Mouse (Mus musculus) gastrocnemius, postnatal 36 days (tissue): ENCODE data around the gene Brd3. TPM values are rescaled to one million over a fixed set of nuclear protein-coding genes. Genes with fewer than 3 reads are reported as not detected.
A peak's percentile ranks its signal among the peaks of the same experiment; 100 is the strongest.
"Not testable (repeated sequence)": the region's sequence is repeated elsewhere in the genome, so short reads cannot be mapped to it uniquely, and the experiment has no call there.

Experiments
- DNase-seq, 2 experiments: peaks; one replicate each; pipeline ENCODE4 v3.0.0; 2022
- intact Hi-C: fragments of 180-260 bp; cut with DNase I; formaldehyde crosslinking; loops from one replicate; pipeline ENCODE4 v1.15.1; 2025
- long read RNA-seq, 2 experiments: library from polyadenylated mRNA; stranded (forward); transcript quantifications; one replicate each; pipeline ENCODE4 v2.0.0; 2021
- total RNA-seq, 2 experiments: library from RNA; stranded (reverse); gene quantifications; 2 replicates each; pipeline ENCODE4 v1.2.3; 2021

Gene Brd3
- 10 to 100 TPM; 18.7 to 19.5 TPM for total RNA-seq
- long read RNA-seq, experiment 1, full-length matches to known transcripts, result 1 of 15 reads
- long read RNA-seq, experiment 1, partial matches to known transcripts, result 2 of 15 reads
- long read RNA-seq, experiment 1, other reads (novel, unspliced or antisense), result 12 of 15 reads
- long read RNA-seq, experiment 2, full-length matches to known transcripts, result 1 of 11 reads
- long read RNA-seq, experiment 2, partial matches to known transcripts, result 5 of 11 reads
- long read RNA-seq, experiment 2, other reads (novel, unspliced or antisense), result 5 of 11 reads

DNA sequence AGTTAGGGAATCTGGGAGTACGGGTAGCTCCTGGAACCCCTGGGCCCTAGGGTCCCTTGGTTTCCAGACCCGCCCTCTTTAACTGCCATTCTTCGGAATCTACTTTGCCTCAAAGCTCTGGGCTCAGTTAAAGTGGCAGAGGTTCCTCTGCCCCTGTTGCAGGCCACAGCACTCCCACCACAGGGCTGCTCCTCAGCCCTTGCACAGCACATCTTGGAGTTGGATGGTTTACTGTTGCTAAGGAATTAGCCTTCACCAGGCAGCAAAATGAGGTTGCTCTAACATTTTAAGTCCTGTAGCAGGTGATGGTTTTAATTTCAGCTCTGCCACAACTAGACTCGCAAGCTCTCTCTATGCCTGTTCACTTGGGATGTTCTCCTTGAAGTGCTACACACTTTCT lies at the start of gene Brd3:
Gene Brd3 (minus strand): TSS at position 101 of the 400 bp plus-strand sequence.
- intact Hi-C loops, result no loop called here
- no peak for DNase-seq

GRCm38 (mm10) chr2:27556921-27557320 lies 49.5 kb upstream of the Brd3 start:
- no peak for DNase-seq
- intact Hi-C loops, result no loop called here

- intact Hi-C loops, result loop anchor here (5.0 kb wide), 1 partner anchor 418 kb away; no protein-coding TSS in a partner anchor
- DNase-seq, result no peak
Observed at GRCm38 (mm10) chr2:27554308-27554707, 46.8 kb upstream of the Brd3 start.

DNA sequence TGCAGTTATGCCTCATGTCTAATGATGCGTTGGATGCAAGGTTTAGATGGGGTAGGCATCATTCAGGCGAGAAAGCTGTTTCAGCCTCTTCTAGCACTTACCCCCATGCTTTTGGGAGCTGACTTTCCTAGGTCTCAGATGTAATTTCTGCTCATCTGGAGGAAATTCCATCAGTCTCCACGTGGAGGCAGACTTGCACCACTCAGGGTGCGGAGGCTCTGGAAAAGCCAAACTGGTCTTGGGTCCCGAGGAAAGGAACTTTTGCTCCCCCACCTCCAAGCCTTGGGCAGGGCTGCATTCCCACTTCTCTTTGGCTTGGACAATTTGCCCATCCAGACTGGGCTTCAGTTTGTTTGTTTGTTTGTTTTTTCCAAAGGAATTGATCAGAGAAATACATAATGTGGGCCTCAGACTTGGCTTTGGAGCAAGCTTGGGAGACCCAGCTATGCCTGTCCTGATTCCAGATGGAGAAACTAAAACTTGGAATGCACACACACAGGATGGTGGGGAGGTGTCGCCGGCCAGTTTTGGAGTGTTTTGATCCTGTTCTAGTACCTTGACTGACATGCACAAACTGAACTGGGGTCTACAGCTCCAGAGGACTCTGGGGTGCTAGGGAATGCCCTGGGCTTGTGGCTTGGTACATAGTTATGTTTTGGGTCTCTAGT lies 45.3 kb upstream of the Brd3 start:
- peak; percentile 69 to 71 for DNase-seq
- intact Hi-C loops, result loop anchor here (1.0 to 5.0 kb wide), 2 partner anchors 213 to 420 kb away; no protein-coding TSS in a partner anchor

- intact Hi-C loops, result loop anchor here (10.0 kb wide), 1 partner anchor 336 kb away; the partner anchor contains the start of gene Col5a1
- no peak for DNase-seq
Observed at GRCm38 (mm10) chr2:27548664-27549369, 41.4 kb upstream of the Brd3 start.

GRCm38 (mm10) chr2:27547986-27548385 lies 40.5 kb upstream of the Brd3 start:
- intact Hi-C loops, result loop anchor here (10.0 kb wide), 1 partner anchor 337 kb away; the partner anchor contains the start of gene Col5a1

DNA sequence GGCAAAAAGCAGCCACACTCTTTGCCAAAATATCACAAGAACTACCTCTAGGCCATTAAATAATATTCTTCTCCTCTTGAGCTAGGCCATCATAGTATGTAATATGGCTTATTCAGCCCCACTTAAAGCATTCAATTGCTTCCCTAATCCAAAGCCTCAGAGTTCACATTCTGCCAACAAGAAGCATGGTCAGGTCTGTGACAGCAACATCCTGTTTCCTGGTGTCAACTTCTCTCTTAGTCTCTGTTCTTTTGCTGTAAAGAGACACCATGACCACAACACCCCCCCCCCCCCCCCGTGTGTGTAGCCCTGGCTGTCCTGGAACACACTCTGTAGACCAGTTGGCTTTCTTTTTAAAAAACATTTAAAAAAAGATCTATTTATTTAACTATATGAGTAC lies 39.9 kb upstream of the Brd3 start:
- intact Hi-C loops, result loop anchor here (10.0 kb wide), 1 partner anchor 337 kb away; the partner anchor contains the start of gene Col5a1
- DNase-seq, result no peak

More at GRCm38 (mm10) chr2:27547986-27548385, 40.5 kb upstream of the Brd3 start:
- DNase-seq, result no peak

- DNase-seq, result not testable (repeated sequence)
- intact Hi-C loops, result loop anchor here (10.0 kb wide), 1 partner anchor 339 kb away; the partner anchor contains the start of gene Col5a1
Observed at GRCm38 (mm10) chr2:27546041-27546440, 38.6 kb upstream of the Brd3 start.

DNA sequence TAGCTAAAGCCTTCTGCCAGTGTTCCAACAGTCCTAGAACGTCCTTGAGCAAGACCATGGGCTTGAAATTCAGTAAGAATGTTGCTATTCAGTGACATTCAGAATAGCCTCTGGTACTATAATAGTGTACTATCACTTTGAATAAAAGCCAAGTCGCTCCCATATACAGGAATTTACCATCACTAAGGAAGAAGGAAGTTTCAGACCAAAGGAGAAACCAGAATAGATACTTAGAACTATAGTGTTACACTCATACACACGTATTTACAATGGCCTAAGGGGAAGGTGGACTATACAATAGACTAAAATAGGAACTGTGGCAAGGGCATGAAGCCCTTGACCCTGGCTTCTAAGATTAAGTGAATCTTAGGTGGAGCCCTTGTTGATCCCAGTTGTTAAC lies 38.1 kb upstream of the Brd3 start:
- not testable (repeated sequence) for DNase-seq
- intact Hi-C loops, result loop anchor here (10.0 kb wide), 1 partner anchor 339 kb away; the partner anchor contains the start of gene Col5a1

DNA sequence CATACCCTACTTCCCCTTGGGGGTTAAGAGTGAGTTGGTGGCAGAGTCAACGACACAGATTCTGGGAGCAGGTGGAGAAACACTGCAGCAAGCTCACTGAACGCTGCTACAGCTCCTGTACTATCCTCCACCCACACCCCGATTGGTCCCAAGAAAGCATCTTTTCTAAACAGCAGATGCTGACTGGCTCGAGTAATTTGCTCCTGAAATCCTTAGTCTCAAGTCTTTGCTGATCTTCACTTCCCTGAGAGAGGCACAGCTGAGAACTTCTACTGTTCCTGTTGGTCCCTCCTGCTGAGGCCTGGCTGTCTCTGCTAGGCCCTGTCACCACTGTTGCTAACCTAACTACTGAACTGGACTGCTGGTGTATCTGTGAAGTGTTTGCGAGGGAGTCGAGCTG lies 37.2 kb upstream of the Brd3 start:
- intact Hi-C loops, result loop anchor here (10.0 kb wide), 1 partner anchor 340 kb away; the partner anchor contains the start of gene Col5a1

DNA sequence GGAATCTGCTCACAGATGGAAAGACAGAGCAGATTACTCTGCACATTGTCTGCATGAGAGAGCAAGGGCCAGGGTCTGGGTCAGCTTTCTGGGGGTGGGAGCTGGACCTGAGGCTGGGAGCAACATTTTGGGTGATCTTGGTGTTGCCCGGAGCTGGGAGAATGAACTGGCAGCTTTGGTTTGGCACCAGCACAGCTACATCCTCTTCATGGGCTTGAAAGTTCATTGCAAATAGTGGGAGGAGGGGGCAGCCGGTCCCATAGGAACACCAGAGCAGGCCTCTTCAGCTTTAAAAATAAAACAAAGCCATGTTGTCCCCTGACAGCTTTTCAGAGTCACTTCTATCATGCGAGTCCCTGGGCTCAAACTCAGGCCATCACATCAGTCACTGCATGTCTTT lies 33.8 kb upstream of the Brd3 start:
- no peak for DNase-seq
- intact Hi-C loops, result loop anchor here (10.0 kb wide), 1 partner anchor 344 kb away; the partner anchor contains the start of gene Col5a1

More for the DNA sequence above, 37.2 kb upstream of the Brd3 start:
- no peak for DNase-seq

- intact Hi-C loops, result loop anchor here (10.0 kb wide), 1 partner anchor 344 kb away; the partner anchor contains the start of gene Col5a1
Observed at GRCm38 (mm10) chr2:27540515-27540836, 33.0 kb upstream of the Brd3 start.

DNA sequence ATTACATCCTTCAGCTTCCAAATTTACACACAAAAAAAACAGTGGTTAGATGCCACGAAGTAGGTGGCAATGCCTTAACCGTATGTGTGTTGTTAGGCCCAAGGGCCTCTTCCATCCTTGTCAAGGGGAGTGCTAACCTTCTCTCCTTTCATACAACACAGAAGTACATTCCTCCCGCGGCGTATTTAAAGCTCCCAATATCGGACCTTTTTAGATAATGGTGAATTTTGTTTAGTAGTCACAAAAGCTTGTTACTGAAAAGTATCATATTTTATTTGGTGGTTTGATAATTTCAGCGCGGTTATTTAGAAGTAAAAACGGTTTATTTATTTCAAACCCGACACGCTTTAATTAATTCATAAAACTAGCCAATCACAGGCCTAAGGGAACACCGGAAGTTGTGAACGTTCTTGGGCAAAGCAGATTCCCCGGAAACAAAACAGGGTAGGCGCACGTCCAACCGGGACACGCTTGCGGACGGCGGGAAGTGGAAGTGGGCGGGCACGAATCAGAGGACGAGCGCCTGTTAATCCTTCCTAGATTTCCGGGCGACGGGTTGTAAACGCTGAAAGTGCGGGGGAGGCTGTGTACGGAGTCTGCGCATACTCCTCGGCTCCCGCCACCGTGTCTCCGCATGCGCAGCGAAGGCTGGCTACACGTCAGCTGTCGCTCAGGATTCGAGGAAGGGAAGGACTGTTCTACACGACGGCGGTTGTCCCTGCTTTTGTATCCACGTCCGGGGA lies 32.5 kb upstream of the Brd3 start:
- intact Hi-C loops, result loop anchor here (10.0 kb wide), 1 partner anchor 345 kb away; the partner anchor contains the start of gene Col5a1
- DNase-seq, result peak; percentile 94 to 99

More at GRCm38 (mm10) chr2:27540515-27540836, 33.0 kb upstream of the Brd3 start:
- no peak for DNase-seq

- DNase-seq, result no peak
- intact Hi-C loops, result no loop called here
Observed at GRCm38 (mm10) chr2:27539336-27539735, 31.9 kb upstream of the Brd3 start.

DNA sequence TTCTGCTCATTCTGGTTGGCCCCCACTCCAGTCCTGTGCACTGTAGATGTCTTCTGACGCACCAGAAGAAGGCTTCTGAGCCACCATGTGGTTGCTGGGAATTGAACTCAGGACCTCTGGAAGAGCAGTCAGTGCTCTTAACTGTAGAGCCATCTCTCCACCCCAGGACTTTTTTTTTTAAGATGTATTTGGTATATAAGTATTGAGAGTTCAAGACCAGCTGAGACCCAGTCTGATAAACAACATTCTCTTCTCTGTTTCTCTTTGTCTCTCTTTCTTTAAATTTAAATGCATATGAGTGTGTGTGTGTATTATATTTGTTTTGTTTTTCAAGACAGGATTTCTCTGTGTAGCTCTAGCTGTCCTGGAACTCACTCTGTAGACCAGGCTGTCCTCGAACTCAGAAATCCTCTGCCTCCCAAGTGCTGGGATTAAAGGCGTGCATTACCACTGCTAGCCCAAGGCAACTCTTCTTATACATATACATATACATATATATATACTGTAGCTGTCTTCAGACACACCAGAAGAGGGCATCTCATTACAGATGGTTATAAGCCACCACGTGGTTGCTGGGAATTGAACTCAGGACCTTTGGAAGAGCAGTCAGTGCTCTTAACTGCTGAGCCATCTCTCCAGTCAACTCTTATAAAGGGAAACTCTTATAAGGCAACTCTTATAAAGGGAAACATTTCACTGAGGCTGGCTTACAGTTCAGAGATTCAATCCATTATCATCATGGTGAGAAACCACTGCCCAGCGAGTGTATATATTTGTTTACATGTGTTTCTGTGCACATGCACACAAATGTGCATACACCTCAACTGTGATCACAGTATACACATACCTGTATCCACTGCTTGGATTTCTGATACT lies 31.2 kb upstream of the Brd3 start:
- intact Hi-C loops, DNase-seq: not testable (repeated sequence)

DNA sequence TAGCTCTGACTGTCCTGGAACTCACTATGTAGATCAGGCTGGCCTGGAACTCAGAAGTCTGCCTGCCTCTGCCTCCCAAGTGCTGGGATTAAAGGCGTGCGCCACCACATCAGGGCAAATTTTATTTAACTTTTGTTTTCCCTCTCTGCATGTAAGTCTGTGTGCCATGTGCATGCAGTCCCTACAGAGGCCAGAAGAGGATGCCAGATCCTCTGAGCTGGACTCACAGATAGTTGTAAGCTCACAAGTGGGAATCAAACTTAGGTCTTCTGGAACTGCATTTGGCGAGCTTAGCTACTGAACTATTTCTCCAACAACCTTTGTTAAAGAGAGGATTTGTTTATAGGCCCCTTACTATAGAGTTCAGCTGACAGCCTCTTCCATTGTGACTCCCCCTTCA lies 10.8 kb upstream of the Brd3 start:
- intact Hi-C loops, result loop anchor here (10.0 kb wide), 1 partner anchor 233 kb away; no protein-coding TSS in a partner anchor

DNA sequence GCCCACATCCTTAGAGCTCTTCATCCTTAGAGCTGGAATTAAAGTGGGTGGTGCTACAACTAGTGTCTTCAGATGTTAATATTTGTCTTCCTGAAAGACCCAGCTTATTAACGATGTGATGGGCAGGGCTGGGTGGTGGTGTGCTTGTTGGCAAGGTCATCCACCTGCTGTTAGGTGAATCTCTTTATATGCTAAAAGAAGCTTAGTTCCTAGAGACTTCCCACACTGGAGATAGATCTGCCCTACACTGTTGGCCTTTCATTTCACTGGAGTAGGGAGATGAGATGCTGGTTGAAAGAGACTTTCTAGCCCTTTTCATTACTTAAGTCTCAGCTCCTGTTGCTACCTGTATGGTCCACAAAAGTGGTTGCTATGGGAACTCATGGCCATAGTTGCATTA lies 8.8 kb upstream of the Brd3 start:
- intact Hi-C loops, result loop anchor here (10.0 kb wide), 1 partner anchor 231 kb away; no protein-coding TSS in a partner anchor
- no peak for DNase-seq

More for the DNA sequence above, 10.8 kb upstream of the Brd3 start:
- no peak for DNase-seq

- DNase-seq, result no peak
- intact Hi-C loops, result loop anchor here (2.0 to 10.0 kb wide), 2 partner anchors 41 to 231 kb away; no protein-coding TSS in a partner anchor
Observed at GRCm38 (mm10) chr2:27515341-27516166, 8.1 kb upstream of the Brd3 start.
